Mouse (Mus musculus) liver, postnatal 0 days (tissue): Measurements from ENCODE around the gene Zfp36l1. TPM values are rescaled to one million over a fixed set of nuclear protein-coding genes. Genes with fewer than 3 reads are reported as not detected.

ENCODE experiments used
- ATAC-seq: fragments of 200-750 bp; cut with Nextera tagmentation; 2 replicates; pipeline ENCODE4 v1.8.0; 2017; ENCODE audit warnings: mild to moderate bottlenecking, moderate library complexity
- DNase-seq: peaks from one replicate; pipeline ENCODE4 v3.0.0-alpha.2; 2016
- H3K27ac ChIP-seq: fragments of 300-500 bp; sonication (generic); 2 replicates; pipeline ENCODE4 v1.5.1; 2014; ENCODE audit warnings: antibody characterized with exemption, moderate library complexity, mild to moderate bottlenecking, low read depth
- H3K27me3 ChIP-seq: fragments of 300-500 bp; sonication (generic); 2 replicates; pipeline ENCODE4 v1.6.1; 2014; ENCODE audit warnings: low read length, control low read depth, mixed read lengths; ENCODE audit not compliant: insufficient read depth
- H3K36me3 ChIP-seq: fragments of 300-500 bp; sonication (generic); replicated peaks from 2 replicates; pipeline ENCODE4 v1.6.1; 2014; ENCODE audit warnings: mild to moderate bottlenecking, control low read depth, low read length, moderate library complexity, mixed read lengths; ENCODE audit not compliant: insufficient read depth
- H3K4me1 ChIP-seq: fragments of 300-500 bp; sonication (generic); 2 replicates; pipeline ENCODE4 v1.6.1; 2014; ENCODE audit warnings: antibody characterized with exemption, mild to moderate bottlenecking, control low read depth; ENCODE audit not compliant: insufficient read depth
- H3K4me2 ChIP-seq: fragments of 300-500 bp; sonication (generic); 2 replicates; pipeline ENCODE4 v1.6.1; 2014; ENCODE audit warnings: low read depth, mild to moderate bottlenecking, low read length, moderate library complexity, mixed read lengths
- H3K4me3 ChIP-seq: fragments of 300-500 bp; sonication (generic); 2 replicates; pipeline ENCODE4 v1.5.1; 2014; ENCODE audit warnings: low read depth, low read length
- H3K9ac ChIP-seq: fragments of 300-500 bp; sonication (generic); replicated peaks from 2 replicates; pipeline ENCODE4 v1.6.1; 2014; ENCODE audit warnings: mild to moderate bottlenecking, moderate library complexity
- H3K9me3 ChIP-seq: fragments of 300-500 bp; sonication (generic); 2 replicates; pipeline ENCODE4 v1.6.1; 2016; ENCODE audit warnings: mild to moderate bottlenecking, control low read depth, low read length, mixed read lengths
- CTCF ChIP-seq: sonication (generic); IDR thresholded peaks from 2 replicates; pipeline ENCODE4 v1.5.1; 2016; ENCODE audit warnings: antibody characterized with exemption, low read depth
- EP300 ChIP-seq: IDR thresholded peaks from 2 replicates; pipeline ENCODE4 v1.6.1; 2016; ENCODE audit warnings: antibody characterized with exemption, low read depth, mild to moderate bottlenecking
- WGBS: fragments of 180-500 bp; shearing (Covaris S2); extraction: QIAGEN DNeasy Blood & Tissue Kit; methylation state at CpG from one replicate; pipeline ENCODE4 v1.1.7; 2014; ENCODE audit not compliant: insufficient replicate concordance; 5-methylcytosine and 5-hydroxymethylcytosine counted together
- polyA plus RNA-seq: library from polyadenylated mRNA; unstranded; fragments of >200 nt; fragmentation: Nextera tagmentation; extraction: Ambion mirVana; gene quantifications from 2 replicates; pipeline ENCODE4 v1.2.1, GENCODE M21; 2015

Gene Zfp36l1
- polyA plus RNA-seq, 1 experiment from 2014 or later, result 42.0 TPM

DNA sequence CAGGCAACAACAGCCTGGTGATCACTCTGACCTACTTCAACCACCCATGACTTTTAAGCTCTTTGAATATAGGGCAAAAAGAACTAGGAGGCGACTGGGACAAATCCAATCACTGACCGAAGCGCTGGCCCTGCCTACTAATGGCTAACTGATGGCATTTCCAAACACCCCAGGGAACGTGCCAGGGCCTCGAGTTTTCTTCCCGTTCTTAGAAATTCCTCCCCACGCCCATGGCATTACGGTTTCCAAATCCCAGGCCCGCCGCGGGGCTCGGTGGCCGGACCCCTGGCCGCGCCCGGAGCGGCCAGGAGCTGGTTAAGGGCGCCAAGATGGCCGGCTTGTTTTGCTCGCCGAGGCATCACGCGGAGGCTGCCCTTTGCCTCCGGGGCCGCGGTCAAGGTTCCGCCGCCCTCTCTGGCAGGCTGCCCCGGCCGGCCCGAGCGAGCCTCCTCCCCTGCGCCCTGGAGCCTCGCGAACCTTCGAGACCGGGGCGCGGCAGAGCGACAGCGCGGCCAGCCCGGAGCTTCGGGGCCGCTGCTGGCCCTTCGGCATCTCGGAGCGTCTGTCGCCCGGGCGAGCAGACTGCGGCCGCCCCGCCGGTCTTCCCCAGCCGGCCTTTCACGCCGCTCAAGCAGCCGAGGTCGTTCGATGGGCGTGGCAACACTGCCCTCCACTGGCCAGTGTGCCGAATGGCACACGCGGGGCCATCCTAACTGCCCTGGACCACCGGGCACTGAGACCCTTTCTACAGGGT is 19.6 kb upstream of the Zfp36l1 start:
- peak; percentile 82 for ATAC-seq
- peaks cover 32% of the 10 kb centered on the region for H3K4me1 ChIP-seq

GRCm38 (mm10) chr12:80131359-80132249 is 18.8 kb upstream of the Zfp36l1 start:
- Histone ChIP-seq H3K4me1 (peaks cover 37% of the 10 kb centered on the region), H3K4me2 (peak overlapping the region; percentile 82), H3K9me3 (no peaks in the 10 kb centered on the region), H3K27me3 (no peaks in the 10 kb centered on the region), H3K4me3 (peak overlapping the region; percentile 66), H3K9ac (peak overlapping the region; percentile 86), H3K36me3 (peaks cover under 1% of the 10 kb centered on the region; the same call in 1 of the 2 replicates), H3K27ac (peak overlapping the region; percentile 98)
- ATAC-seq (peak; percentile 69), DNase-seq (no peak)
- 53% methylated on average over 17 of the region's 17 CpGs for WGBS
- no peak for TF ChIP-seq EP300
- no peak for TF ChIP-seq CTCF

More for the DNA sequence above, 19.6 kb upstream of the Zfp36l1 start:
- under 1% methylated on average over 59 of the region's 66 CpGs for WGBS
- Histone ChIP-seq H3K9ac (peak overlapping the region; percentile 86), H3K4me3 (peak overlapping the region; percentile 66), H3K27ac (peak overlapping the region; percentile 98), H3K4me2 (peak overlapping the region; percentile 82), H3K27me3 (no peaks in the 10 kb centered on the region), H3K9me3 (no peaks in the 10 kb centered on the region), H3K36me3 (no peaks in the 10 kb centered on the region; the same call in 1 of the 2 replicates)
- TF ChIP-seq CTCF, result peak; percentile 99
- peak; percentile 49; the same call in 1 of the 2 replicates for TF ChIP-seq EP300
- peak; percentile 88 for DNase-seq

- H3K27me3 ChIP-seq, result no peaks in the 10 kb centered on the region
- H3K9me3 ChIP-seq, result no peaks in the 10 kb centered on the region
- peak; percentile 34; the same call in 1 of the 2 replicates for TF ChIP-seq EP300
- no peak for TF ChIP-seq CTCF
- peak; percentile 31 for ATAC-seq
- peak overlapping the region; percentile 86 for H3K9ac ChIP-seq
- peak; percentile 73 for DNase-seq
- H3K4me1 ChIP-seq, result peaks cover 42% of the 10 kb centered on the region
- WGBS, result 6% methylated on average over 6 of the region's 6 CpGs
- peaks cover 5% of the 10 kb centered on the region for H3K36me3 ChIP-seq
- H3K4me2 ChIP-seq, result peak overlapping the region; percentile 82
- H3K4me3 ChIP-seq, result peak overlapping the region; percentile 66
- H3K27ac ChIP-seq, result peak overlapping the region; percentile 98
Measured at GRCm38 (mm10) chr12:80130558-80131358, 17.9 kb upstream of the Zfp36l1 start.

GRCm38 (mm10) chr12:80129531-80129930 is 16.7 kb upstream of the Zfp36l1 start:
- Histone ChIP-seq H3K4me2 (peak overlapping the region; percentile 82; the same call in 1 of the 2 replicates), H3K4me1 (peaks cover 45% of the 10 kb centered on the region), H3K27me3 (no peaks in the 10 kb centered on the region), H3K36me3 (peaks cover 10% of the 10 kb centered on the region), H3K9me3 (no peaks in the 10 kb centered on the region), H3K27ac (peak overlapping the region; percentile 98), H3K4me3 (no peak overlapping the region), H3K9ac (no peak overlapping the region; the same call in 1 of the 2 replicates)
- DNase-seq, result peak; percentile 69
- WGBS, result 94% methylated on average over 8 of the region's 8 CpGs
- ATAC-seq, result no peak
- TF ChIP-seq CTCF (peak; percentile 71), EP300 (no peak)

GRCm38 (mm10) chr12:80127191-80127762 is 14.5 kb upstream of the Zfp36l1 start:
- H3K4me3 ChIP-seq, result no peak overlapping the region
- no peak overlapping the region for H3K4me2 ChIP-seq
- H3K27me3 ChIP-seq, result no peaks in the 10 kb centered on the region
- ATAC-seq, result no peak
- DNase-seq, result no peak
- no peak for TF ChIP-seq CTCF
- no peak for TF ChIP-seq EP300
- peaks cover 15% of the 10 kb centered on the region for H3K36me3 ChIP-seq
- H3K27ac ChIP-seq, result no peak overlapping the region
- no peak overlapping the region for H3K9ac ChIP-seq
- WGBS, result 78% methylated on average over 5 of the region's 5 CpGs
- H3K9me3 ChIP-seq, result no peaks in the 10 kb centered on the region
- peaks cover 57% of the 10 kb centered on the region for H3K4me1 ChIP-seq
